Mouse (Mus musculus) fat pad, adult 2 months (tissue): ENCODE measurements around the gene Phox2b.

Experiments
- DNase-seq: peaks from one replicate; pipeline ENCODE4 v3.0.0-alpha.2; 2011; ENCODE audit warnings: low read depth, low spot score; ENCODE audit errors: extremely low read depth

Gene Phox2b

DNA sequence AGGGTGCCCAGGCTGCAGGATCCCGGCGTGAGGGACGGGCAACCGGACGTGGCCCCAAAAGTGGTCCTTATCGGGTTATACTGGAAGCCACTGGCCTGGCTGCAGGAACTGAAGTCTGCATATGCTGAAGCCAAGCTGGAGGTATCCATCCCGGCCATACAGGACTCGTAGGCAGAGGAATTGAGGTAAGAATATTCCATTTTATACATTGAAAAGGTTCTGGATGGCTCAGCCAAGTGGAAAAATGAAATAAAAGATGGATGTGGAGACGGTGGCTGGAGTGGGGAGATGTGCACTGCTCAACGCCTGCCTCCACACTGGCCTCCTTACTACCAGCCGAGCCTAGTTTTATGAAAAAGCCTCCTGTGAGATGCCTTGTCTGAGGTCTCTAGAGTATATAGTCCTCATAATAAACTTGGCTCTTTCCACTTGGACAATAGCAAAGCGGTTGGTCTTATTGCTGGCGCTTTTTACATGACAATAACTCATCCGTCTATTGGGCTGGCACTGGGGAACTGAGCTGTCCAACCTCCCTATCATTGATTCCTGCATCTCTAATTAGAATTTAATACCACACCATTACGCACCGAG, at the start of gene Phox2b:
Gene Phox2b (minus strand): TSS at position 569 of the 591 bp plus-strand sequence.
- no peak for DNase-seq

DNA sequence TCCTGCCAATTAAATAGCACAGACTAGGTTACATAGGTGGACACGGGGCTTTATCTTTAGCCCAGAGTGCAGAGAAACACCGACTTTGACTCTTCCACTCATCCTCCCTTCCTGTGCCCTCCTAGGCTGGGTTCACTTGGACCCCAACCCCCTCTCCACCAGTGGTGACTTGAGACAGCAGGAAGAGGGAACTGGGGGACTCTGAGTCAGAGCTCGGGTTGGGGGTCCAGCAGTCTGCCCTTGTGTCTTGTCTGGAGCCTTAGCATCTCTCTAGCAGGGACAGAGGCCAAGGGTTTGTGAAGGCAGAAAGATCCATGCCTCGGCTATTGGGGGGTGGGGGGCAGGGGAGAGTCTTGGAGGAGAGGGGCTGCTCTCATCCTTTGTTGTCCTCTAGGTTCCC, 43.5 kb upstream of the Phox2b start:
- no peak for DNase-seq

DNA sequence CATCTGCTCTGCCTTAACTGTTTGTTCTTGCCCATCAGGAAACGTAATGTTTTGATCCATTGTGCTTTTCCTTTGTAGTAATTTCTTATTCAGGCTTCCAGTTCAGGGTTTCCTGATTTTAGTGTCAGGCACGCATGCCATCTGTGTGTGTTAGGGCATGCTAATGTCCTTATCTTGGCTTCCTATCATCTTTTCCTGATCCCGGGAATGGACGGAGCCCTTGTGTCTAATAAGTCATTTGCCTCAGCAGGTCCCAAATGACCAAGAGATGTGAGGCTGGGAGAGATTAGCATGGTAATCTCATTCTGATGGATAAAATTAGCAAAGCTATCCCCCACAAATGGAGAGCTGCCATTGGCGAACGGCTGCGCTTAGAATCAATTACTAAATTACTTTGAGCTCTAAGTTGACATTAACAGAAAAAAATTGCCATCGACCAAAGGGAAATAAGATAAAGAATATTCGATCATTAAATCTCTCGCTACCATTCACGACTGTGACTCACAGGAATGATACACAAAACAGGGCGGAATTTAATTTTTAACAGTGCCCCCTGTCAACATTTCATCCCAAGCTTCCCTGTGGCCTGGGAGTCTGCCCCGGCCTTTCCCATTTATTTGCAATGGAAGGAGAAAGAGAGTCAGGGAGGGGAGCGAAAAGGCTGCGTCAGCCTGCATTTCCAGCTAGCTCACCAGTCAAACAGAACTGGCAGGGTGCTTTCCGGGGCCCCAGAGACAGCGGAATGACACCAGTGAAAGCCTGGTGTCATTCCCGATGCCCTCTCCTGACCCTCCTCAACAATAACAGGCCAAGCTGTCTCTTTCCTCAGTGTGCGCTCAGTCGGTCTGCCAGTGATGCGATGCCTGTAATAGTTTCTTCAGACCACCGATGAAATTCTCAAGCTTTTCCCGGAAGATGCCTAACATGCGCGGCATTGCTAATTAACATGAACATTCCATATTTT, 40.2 kb upstream of the Phox2b start:
- DNase-seq = no peak

DNA sequence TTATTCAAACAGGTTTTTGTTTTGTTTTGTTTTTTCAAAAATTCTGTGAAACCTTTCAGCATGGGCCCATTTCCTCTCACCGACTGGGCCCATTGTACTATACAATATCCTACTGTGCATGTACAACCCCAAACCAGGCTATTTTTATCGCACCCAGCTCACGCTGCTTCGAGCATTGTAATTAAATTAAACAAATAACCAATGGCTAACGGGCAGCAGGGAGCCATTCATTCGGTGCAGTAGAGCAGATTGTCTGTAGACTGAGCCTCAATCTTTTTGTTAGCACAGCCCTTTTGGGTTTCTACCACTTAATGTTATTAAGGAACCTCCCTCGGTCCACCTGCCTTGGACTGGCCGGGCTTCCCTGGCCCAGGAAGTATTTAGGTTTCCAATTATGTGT, 39.5 kb upstream of the Phox2b start:
- no peak for DNase-seq

DNA sequence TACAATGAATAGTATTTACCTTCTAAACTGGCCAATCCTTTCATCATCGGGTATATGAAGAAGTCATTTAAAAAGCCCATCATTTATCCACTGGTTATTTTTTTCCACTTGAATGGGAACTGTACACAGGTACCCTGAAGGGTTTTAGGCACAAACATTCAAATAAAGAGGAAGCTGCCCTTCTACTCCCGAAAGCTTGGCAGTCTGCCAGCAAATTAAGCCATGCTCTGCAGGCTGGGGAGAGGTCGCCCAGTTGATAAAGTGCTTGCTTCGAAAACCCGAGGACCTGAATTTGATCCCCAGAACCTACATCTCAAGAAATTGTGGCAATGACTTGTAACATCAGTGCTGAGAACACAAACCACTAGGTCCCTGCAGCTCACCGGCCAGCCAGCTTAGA, 35.6 kb upstream of the Phox2b start:
- no peak for DNase-seq

DNA sequence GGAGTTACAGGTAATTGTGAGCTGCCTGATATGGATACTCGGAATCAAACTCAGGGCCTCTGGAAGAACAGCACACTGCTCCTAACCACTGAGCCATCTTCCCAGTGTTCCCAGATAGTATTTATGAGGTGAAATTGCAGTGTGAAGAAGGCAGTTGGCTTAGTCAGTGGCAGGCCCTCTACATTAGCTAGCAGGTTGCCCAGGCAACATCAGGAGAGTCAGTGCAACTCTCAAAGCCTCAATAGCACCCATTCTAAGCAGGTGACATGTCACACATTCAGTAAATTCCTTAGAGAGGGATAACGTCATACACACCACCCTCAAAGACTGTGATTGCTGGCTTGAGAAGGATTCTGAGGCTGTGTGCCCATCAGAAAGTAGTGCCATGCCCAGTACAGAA, 32.6 kb upstream of the Phox2b start:
- no peak for DNase-seq

DNA sequence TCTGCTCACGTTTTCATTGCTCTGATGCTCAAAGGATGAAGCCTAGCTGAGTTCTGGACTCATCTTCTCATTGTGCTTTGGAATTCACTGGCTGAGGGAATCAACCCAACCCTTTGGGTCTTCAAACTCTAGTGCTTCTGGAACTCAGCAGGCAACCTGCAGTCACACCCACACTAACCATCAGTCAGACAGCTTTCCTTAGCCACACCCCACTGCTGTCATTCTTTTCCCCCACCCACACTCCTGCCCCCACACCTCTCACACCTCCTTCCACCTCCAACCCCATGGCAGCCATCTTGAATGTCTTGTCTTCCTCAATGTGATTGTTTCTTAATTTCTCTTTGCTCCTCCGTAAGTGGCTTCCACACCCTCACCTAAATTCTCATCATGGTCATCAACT, 7.2 kb upstream of the Phox2b start:
- DNase-seq = no peak

DNA sequence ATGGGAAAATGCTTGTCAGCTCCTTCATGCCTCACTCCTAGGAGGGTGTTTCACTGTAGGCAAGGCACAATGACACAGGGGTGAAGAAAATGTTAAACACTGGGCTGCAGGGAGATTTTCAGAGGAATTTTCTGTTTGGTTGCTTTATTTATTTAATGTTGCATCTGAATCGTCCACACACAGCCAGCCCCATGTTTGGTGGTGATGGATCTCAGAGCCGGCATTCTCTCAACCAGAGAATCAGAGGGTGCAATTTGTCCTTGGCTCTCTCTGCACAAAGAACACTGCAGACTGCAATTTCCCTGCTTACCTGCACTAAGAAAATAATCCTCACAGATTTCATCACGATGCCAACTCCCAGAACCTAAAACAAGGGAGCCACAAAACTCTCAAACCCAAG, 3.9 kb upstream of the Phox2b start:
- DNase-seq = no peak

DNA sequence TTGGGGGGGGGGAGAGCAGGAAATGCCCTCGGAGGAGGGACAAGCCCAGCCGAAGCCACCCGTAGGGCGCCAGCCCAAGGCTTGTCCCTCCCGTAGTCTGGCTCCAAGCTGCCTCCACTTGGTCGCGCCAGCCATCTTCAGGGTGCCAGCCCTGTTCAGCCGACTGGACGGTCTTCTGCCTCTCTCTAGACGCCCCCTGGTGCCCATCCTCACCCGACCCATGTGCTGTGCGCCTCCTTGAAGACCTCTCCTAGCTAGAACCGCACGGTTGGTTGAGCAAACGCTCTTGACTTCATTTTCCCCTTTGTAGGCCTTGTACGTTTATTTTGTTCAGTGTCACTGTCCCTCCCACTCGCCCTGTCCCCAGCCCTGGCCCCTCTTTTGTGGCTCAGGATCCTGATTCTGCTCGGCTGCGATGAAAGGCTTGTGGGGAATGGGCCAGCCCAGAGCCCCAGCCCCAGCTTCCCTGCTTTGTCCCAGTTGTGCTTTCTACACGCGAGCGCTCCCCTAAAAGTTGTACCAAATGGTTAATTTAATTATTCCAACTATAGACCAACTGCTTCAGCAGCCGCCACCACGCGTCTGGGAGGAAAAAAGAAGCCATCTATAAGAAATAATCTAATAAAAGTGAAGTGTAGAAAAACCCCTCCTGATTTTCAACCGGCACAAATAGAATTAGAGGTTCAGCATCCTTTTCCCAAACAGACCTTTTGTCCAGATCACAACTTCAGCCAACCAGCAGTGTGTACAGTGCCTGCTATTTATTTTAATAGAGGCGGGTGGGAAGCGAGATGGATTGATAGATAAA, 2.9 kb upstream of the Phox2b start:
- no peak for DNase-seq

DNA sequence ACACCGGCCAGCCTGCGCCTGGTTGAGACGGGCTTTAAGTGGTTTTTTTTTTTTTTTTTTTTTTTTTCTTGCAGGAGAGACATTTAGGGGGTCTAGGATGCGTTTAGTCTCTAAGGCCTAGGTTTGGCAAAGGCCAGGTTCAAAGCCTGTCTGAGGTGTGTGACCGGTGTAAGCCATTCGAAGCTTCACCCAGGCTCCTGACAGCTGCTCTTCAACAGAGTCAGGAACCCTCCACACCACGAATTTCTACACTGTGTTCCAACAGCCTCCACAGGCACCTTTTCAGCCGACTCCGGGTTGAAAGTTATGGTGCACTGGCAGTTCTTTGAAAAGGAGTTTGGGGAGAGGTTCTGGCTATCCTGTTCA, 2.3 kb upstream of the Phox2b start:
- no peak for DNase-seq

DNA sequence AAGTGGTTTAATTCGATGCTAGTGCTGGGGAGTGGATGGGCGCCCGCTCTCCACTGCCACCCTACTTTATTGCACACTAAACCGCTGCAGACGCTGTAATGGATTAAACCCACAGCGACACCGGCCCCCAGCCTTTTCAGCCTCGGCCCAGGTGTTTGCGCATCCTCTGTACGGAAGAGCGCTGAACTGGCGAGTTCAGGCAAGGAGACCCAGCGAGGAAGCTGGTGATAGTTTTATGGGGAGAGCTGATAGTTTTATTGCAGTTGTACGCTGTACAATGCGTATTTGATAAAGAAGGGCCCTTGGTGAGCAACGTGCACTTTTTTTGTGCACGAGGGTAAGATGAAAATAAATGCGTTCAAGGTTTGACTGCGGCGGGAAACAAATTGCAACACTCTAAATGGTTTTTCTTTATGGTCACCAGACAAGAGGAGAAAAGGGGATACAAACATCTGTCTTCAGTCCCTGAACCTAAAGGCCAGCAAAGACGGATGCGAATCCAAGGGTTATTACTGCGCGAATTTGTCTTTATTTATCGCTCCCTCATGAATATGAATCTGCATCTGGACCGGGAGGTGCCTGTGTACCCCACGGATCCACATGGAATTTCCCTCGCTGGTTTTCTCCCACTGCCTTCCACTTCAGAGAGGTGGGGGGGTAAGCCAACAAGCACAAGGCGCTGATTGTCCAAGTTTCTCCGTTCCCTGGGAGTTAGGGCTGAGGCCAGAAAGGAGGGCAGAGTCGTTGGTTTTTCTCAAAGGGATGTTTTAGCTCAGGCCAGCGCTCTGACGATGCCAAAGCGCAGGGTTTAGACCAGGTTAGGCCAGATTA, 1.7 kb upstream of the Phox2b start:
- no peak for DNase-seq

DNA sequence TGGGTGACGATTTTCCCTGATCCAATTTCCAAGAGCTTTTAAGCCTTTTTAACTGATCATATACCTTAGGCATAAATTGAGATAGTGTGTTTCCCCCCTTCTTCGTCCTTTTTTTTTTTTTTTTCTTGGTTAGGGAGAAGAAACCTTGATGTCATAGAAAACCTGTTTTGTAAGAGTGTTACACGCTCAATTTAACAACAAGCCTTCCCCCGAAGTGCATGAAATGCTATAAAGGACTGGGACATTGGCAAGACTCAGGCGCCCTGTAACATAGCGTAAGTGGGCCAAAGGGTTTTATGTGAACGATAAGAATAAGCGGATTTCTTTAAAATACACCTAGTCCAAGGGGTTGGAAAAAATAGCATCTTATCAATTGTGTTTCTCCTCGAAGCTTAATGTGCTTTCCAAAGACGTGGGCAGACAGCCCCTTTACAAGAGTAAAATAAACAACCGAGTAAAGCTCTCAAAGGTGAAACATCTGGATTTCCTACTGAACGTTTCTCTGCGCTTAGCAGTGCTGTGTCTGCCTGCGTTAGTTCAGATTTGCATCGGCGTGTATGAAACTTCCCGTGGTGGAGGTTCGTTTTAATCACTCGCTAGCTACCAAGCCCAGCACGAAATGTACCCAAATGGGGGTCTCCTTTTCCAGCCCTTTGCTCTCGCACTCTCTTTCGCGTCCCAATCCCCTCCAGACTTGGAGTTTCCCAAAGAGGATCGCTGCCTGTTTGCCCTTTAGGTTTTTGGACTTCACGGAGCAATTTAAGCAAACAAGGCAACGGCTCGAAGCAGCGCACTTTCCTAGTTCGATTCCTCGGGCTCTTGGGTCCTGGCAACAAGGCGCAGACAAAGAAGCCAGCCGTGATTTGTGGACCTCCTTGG, 531 bp upstream of the Phox2b start:
- DNase-seq = no peak

DNA sequence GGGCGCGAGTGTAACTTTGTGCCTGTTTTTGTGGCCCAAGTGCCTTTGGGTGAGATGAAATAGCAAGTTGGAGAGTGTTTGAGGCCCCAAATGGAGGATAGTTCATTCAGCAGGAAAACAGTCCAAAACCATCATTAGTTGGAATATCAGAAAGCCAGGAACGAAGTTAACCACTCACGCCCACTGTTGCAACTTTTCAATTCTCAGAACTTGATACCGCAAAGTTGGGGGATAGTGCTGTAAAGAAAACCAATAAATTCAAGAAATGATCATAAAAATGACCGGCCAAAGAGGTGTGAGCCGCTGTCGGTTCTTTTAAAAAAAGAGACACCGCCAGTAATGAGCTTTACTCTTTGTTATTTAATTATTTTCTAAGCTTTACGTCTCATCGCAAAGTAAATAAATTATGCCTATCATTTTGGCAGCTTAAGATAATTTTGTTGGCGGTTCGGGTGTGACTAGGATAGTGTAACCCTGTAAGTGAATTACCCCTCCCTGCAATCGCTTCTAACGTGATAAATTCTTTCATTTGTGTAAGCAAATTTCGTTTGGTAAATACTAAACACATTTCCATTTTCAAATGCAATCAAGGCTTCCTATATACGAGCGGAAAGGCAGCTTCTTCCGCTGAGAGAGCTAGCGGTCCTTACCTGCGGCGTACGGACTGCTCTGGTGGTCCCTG, 909 bp downstream of the Phox2b start:
- no peak for DNase-seq

DNA sequence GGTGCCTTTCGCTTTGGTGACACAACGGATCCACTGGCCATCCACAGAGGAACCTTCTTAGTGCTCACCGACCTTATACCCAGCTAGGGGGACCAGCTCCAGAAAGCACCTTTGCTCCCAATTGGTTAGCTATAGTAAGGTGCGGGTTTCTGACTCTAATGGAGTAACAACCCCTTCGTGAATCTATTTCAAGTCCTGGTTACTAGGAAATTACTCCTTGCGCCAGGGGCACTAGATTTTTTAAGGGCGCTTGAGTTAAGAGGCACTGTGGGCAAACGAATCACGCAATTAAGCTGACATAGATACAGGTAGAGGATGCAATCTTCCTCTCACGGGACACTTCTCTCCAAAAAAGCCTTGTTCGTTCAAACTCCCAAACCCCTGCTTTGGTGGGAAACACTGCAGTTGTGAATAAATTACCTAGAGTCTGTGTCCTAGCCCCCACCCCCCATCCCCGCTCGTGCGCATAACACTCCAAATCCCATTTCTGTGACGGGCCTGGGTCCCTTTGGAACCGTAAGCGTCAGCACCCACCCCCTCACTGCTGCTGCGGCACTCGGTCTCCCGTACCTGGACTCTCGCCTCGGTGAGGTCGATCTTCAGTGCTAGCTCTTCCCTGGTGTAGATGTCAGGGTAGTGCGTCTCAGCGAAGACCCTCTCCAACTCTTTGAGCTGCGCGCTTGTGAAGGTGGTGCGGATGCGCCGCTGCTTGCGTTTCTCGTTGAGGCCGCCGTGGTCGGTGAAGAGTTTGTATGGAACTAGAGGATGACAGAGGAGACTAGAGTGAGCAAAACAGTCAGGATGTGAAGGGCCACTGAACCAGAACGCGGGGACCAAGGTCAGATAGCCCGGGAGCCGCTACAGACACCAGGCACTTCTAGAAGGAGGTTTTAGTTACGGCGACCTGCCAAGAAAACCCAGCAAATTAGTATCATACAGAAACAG, 1.7 kb downstream of the Phox2b start:
- DNase-seq = no peak

DNA sequence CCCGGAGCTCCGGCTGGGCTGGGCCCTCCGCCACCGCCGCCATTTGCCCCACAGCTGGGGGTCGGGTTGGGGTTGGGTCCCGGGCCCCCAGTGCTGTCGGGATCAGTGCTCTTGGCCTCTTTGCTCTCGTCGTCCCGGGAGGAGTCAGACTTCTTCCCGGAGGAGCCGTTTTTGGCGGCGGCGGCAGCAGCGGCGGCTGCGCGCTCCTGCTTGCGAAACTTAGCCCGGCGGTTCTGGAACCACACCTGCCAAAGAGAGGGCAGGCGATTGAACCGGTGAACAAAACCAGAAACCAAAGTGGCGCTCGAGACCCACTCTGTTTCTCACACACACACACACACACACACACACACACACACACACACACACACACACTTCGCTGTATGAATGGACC, 2.7 kb downstream of the Phox2b start:
- DNase-seq = no peak

DNA sequence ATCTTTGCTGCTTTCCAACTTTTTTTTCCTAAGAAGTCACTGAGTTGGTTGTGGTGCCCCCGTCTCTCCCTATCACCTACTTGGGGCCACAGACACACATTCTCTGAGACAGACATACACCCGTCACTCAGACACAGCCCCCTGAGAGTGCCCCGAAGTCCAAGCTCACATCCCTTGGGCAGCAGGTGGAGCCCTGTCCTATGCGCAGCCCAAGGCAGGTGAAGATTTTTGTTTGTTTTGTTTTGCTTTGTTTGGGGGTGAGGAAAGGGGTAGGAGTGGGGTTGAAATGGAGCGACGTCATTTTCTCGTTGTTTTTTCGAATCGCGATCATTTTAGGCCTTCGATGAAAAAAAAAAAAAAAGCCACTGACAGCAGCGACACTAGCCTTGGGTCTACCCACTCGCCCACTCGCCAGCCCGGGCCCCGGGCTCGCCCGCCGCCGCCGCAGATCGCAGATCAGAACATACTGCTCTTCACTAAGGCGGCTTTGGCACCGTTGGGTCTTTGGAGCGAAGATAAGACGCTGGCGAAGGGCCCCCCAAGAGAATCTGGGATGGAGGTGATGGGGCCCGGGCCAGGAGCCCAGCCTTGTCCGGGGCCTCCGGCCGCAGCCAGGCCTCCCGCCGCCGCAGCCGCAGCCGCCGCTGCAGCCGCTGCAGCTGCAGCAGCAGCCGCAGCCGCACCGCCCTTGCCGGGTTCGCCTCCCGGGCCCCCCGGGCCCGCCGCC, 3.3 kb downstream of the Phox2b start:
- DNase-seq = no peak

DNA sequence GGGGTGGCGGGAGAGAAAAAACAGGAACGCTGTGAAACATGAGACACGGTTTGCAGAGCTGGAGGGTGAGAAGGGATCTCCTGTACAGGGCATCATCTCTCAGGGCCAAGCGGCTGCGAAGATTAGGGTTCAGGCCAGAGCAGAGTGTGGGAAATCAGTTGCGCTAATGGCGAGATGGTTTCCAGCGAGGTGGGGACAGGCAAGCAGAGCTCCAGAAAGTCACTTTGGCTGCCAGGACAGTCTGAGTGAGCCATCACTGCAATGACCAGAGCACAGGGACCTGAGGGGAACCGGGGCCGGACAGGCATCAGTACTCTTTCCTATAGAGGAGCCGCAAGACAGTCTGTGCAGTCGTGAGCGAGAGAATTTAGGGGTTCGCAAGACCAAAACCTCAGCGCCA, 3.9 kb downstream of the Phox2b start:
- DNase-seq = no peak

DNA sequence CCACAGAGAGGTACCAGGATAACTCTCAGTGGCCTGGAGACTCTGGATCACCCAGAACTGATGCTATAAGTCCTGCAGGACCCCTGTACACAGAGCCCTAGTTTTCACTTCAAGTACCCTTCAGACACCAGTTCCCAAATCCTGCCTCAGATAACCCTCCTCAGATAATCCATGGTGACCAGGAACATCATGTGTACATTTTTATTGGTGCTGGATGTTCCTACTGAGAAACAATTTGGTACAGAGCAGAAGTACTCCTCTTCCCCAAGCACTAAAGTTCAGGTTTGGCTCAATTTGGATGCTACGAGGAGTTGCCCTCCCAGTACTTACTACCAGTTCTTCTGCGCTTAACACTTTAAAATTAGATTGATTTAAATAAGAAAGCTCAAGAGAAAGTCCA, 5.1 kb downstream of the Phox2b start:
- DNase-seq = no peak
